Mouse (Mus musculus) lung, embryonic 15.5 days (tissue): ENCODE data around the gene Zfp747. TPM values are rescaled to one million over a fixed set of nuclear protein-coding genes. Genes with fewer than 3 reads are reported as not detected.
"Not testable (repeated sequence)": the region's sequence is repeated elsewhere in the genome, so short reads cannot be mapped to it uniquely, and the experiment has no call there.

ENCODE experiments used
- ATAC-seq: fragments of 200-750 bp; cut with Nextera tagmentation; 2 replicates; pipeline ENCODE4 v1.8.0; 2017; ENCODE audit warnings: moderate number of reproducible peaks, borderline replicate concordance; ENCODE audit not compliant: low FRiP score, low TSS enrichment; ENCODE audit errors: extremely low read depth
- H3K27ac ChIP-seq: fragments of 300-500 bp; sonication (generic); 2 replicates; pipeline ENCODE4 v1.5.1; 2015; ENCODE audit warnings: moderate library complexity, mild to moderate bottlenecking, inconsistent platforms
- H3K27me3 ChIP-seq: fragments of 300-500 bp; sonication (generic); 2 replicates; pipeline ENCODE4 v1.6.1; 2015; ENCODE audit warnings: inconsistent platforms
- H3K36me3 ChIP-seq: fragments of 300-500 bp; sonication (generic); 2 replicates; pipeline ENCODE4 v1.6.1; 2015; ENCODE audit warnings: inconsistent platforms
- H3K4me1 ChIP-seq: fragments of 300-500 bp; sonication (generic); 2 replicates; pipeline ENCODE4 v1.6.1; 2015; ENCODE audit warnings: inconsistent platforms
- H3K4me2 ChIP-seq: fragments of 300-500 bp; sonication (generic); 2 replicates; pipeline ENCODE4 v1.6.1; 2015; ENCODE audit warnings: inconsistent platforms, mild to moderate bottlenecking, moderate library complexity
- H3K4me3 ChIP-seq: fragments of 300-500 bp; sonication (generic); 2 replicates; pipeline ENCODE4 v1.5.1; 2015; ENCODE audit warnings: mild to moderate bottlenecking, inconsistent platforms
- H3K9ac ChIP-seq: fragments of 300-500 bp; sonication (generic); 2 replicates; pipeline ENCODE4 v1.6.1; 2015; ENCODE audit warnings: inconsistent platforms
- H3K9me3 ChIP-seq: fragments of 300-500 bp; sonication (generic); 2 replicates; pipeline ENCODE4 v1.6.1; 2016; ENCODE audit warnings: inconsistent platforms
- WGBS: fragments of 180-500 bp; shearing (Covaris S2); methylation state at CpG from one replicate; pipeline ENCODE4 v1.1.7; 2015; 5-methylcytosine and 5-hydroxymethylcytosine counted together
- polyA plus RNA-seq: library from polyadenylated mRNA; unstranded; fragments of >200 nt; fragmentation: Nextera tagmentation; extraction: Ambion mirVana; gene quantifications from 2 replicates; pipeline ENCODE4 v1.2.1, GENCODE M21; 2015

Zfp747 gene
- polyA plus RNA-seq, 1 experiment from 2014 or later, result 9.5 TPM

DNA sequence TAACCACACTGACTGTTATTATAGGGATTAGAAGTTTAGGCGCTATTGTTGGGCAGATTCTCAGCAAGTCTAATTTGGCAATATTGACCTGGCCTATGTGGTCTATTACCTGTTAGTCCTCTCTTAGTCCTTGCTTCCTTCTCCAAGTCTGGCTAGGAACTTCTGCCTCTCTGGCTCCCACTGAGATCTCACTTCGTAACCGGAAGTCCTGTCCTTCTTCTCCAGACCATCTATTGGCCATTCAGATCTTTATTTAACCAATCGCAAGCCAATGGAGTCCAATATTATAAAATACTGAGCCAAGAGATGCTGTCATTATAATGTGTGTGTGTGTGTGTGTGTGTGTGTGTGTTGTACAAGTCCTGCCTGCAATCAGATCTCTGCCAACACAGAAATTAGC is 11.7 kb downstream of the Zfp747 start:
- Histone ChIP-seq H3K36me3 (no peaks in the 10 kb centered on the region), H3K9me3 (no peaks in the 10 kb centered on the region), H3K4me1 (peaks cover 8% of the 10 kb centered on the region; the same call in 1 of the 2 replicates), H3K4me3 (peak overlapping the region; percentile 35), H3K27me3 (peaks cover 20% of the 10 kb centered on the region), H3K4me2 (peak overlapping the region; percentile 68), H3K27ac (no peak overlapping the region), H3K9ac (peak overlapping the region; percentile 33; the same call in 1 of the 2 replicates)
- no peak for ATAC-seq
- WGBS, result 61% methylated on average over 4 of the region's 4 CpGs

- Histone ChIP-seq H3K9me3 (no peaks in the 10 kb centered on the region), H3K4me1 (peaks cover 8% of the 10 kb centered on the region; the same call in 1 of the 2 replicates), H3K9ac (peak overlapping the region; percentile 33), H3K36me3 (no peaks in the 10 kb centered on the region), H3K4me3 (peak overlapping the region; percentile 35), H3K27ac (no peak overlapping the region), H3K4me2 (peak overlapping the region; percentile 68), H3K27me3 (peaks cover 20% of the 10 kb centered on the region)
- peak; percentile 29; the same call in 1 of the 2 replicates for ATAC-seq
- 2% methylated on average over 24 of the region's 24 CpGs for WGBS
Observed at GRCm38 (mm10) chr7:127363475-127363921, 12.4 kb downstream of the Zfp747 start.

GRCm38 (mm10) chr7:127362418-127362817 is 13.4 kb downstream of the Zfp747 start:
- Histone ChIP-seq H3K4me3 (peak overlapping the region; percentile 21), H3K27me3 (peaks cover 20% of the 10 kb centered on the region), H3K4me2 (peak overlapping the region; percentile 49)
- H3K4me1 ChIP-seq, H3K9ac ChIP-seq, H3K36me3 ChIP-seq, H3K9me3 ChIP-seq, ATAC-seq, H3K27ac ChIP-seq: not testable (repeated sequence)
- WGBS, result 22% methylated on average over 13 of the region's 13 CpGs

DNA sequence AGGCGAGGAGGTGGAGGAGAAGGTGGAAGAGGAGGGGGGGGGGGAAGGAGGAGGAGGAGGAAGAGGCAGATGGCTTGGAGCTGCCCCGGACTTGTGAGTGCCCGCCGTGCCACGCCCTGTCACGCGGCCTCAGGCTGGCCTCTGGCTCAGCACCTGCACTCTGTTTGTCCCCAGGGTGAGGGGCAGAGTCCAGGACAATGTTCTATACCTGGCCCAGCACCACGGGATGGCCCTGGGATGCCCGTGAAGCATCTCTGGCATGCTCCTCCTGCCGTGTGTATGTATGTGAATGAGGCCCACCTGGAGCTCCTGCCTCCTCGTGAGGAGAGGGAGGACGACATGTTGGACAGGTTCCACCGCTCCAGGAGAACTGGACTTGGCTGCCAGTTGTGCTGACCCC is 14.4 kb downstream of the Zfp747 start:
- no peaks in the 10 kb centered on the region for H3K36me3 ChIP-seq
- no peak overlapping the region for H3K27ac ChIP-seq
- WGBS, result 43% methylated on average over 13 of the region's 13 CpGs
- no peak overlapping the region for H3K4me3 ChIP-seq
- H3K4me1 ChIP-seq, result peaks cover 8% of the 10 kb centered on the region; the same call in 1 of the 2 replicates
- no peaks in the 10 kb centered on the region for H3K9me3 ChIP-seq
- no peak overlapping the region for H3K4me2 ChIP-seq
- peaks cover 20% of the 10 kb centered on the region for H3K27me3 ChIP-seq
- H3K9ac ChIP-seq, result no peak overlapping the region
- peak; percentile 49 for ATAC-seq

GRCm38 (mm10) chr7:127360265-127360664 is 15.6 kb downstream of the Zfp747 start:
- 51% methylated on average over 4 of the region's 4 CpGs for WGBS
- H3K4me1 ChIP-seq, result peaks cover 8% of the 10 kb centered on the region; the same call in 1 of the 2 replicates
- no peak overlapping the region for H3K4me2 ChIP-seq
- H3K27me3 ChIP-seq, result peaks cover 20% of the 10 kb centered on the region
- H3K9me3 ChIP-seq, result no peaks in the 10 kb centered on the region
- no peak overlapping the region for H3K4me3 ChIP-seq
- no peak for ATAC-seq
- no peak overlapping the region for H3K9ac ChIP-seq
- H3K27ac ChIP-seq, result no peak overlapping the region
- H3K36me3 ChIP-seq, result no peaks in the 10 kb centered on the region

DNA sequence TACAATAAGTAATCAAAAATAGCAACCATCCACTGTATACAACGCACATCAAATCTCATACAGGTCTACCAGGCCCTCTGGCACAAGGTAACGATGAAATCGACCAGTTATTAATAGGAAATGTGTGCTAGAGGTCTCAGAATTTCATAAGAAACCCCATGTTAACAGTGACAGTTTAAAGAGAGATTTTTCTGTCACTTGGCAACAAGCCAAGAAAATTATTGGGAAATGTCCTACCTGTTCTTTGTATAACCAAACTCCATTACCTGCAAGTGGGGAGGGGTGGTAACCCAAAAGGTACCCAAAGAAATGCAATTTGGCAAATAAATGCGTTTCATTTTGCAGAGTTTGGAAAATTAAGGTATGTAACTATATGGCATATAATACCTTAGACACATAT is 17.4 kb downstream of the Zfp747 start:
- peaks cover 12% of the 10 kb centered on the region for H3K27me3 ChIP-seq
- peaks cover 3% of the 10 kb centered on the region; the same call in 1 of the 2 replicates for H3K4me1 ChIP-seq
- no peak overlapping the region for H3K27ac ChIP-seq
- H3K4me3 ChIP-seq, result no peak overlapping the region
- H3K36me3 ChIP-seq, result no peaks in the 10 kb centered on the region
- no peak overlapping the region for H3K9ac ChIP-seq
- no peaks in the 10 kb centered on the region for H3K9me3 ChIP-seq
- no peak for ATAC-seq
- H3K4me2 ChIP-seq, result no peak overlapping the region
- 59% methylated on average over 4 of the region's 4 CpGs for WGBS

GRCm38 (mm10) chr7:127357871-127358270 is 18.0 kb downstream of the Zfp747 start:
- Histone ChIP-seq H3K4me2 (no peak overlapping the region), H3K36me3 (no peaks in the 10 kb centered on the region), H3K4me3 (no peak overlapping the region), H3K27me3 (peaks cover 9% of the 10 kb centered on the region; the same call in 1 of the 2 replicates), H3K27ac (no peak overlapping the region), H3K9ac (no peak overlapping the region), H3K9me3 (no peaks in the 10 kb centered on the region), H3K4me1 (no peaks in the 10 kb centered on the region)
- ATAC-seq, result no peak
- 70% methylated on average over 2 of the region's 2 CpGs for WGBS

- Histone ChIP-seq H3K4me3 (no peak overlapping the region), H3K9me3 (no peaks in the 10 kb centered on the region), H3K4me2 (no peak overlapping the region), H3K9ac (no peak overlapping the region), H3K4me1 (no peaks in the 10 kb centered on the region), H3K36me3 (no peaks in the 10 kb centered on the region), H3K27ac (no peak overlapping the region), H3K27me3 (peaks cover 1% of the 10 kb centered on the region; the same call in 1 of the 2 replicates)
- no peak for ATAC-seq
- WGBS, result 61% methylated on average over 3 of the region's 3 CpGs
Observed at GRCm38 (mm10) chr7:127355796-127356195, 20.1 kb downstream of the Zfp747 start.

GRCm38 (mm10) chr7:127351230-127352004 is 24.4 kb downstream of the Zfp747 start:
- WGBS, result 76% methylated on average over 5 of the region's 5 CpGs
- Histone ChIP-seq H3K27ac (no peak overlapping the region), H3K27me3 (no peaks in the 10 kb centered on the region), H3K36me3 (no peaks in the 10 kb centered on the region), H3K4me1 (peaks cover 7% of the 10 kb centered on the region), H3K9ac (no peak overlapping the region), H3K4me2 (no peak overlapping the region), H3K4me3 (no peak overlapping the region), H3K9me3 (no peaks in the 10 kb centered on the region)
- no peak for ATAC-seq

DNA sequence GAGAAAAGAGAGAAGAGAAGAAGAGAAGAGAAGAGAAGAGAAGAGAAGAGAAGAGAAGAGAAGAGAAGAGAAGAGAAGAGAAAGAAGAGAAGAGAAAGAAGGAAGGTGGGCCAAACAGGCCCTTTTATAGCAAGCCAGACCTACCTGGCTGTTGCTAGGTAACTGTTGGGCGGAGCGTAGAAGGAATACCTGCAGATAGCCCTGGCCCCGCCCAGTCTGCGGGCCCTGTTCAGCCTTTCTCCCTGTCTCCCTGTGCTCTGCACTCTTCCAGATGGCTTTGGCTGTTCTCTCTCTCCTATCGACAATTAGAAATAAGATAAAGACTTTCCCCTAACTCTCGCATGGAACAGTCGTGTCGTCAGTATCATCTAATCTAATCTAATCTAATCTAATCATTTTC is 29.2 kb downstream of the Zfp747 start:
- WGBS, result 15% methylated on average over 8 of the region's 8 CpGs
- H3K9me3 ChIP-seq, result no peaks in the 10 kb centered on the region
- peak overlapping the region; percentile 97 for H3K4me3 ChIP-seq
- peak overlapping the region; percentile 82 for H3K4me2 ChIP-seq
- H3K27me3 ChIP-seq, result no peaks in the 10 kb centered on the region
- peaks cover 25% of the 10 kb centered on the region for H3K4me1 ChIP-seq
- H3K9ac ChIP-seq, result peak overlapping the region; percentile 98; the same call in 1 of the 2 replicates
- H3K27ac ChIP-seq, result peak overlapping the region; percentile 97
- H3K36me3 ChIP-seq, result peaks cover 20% of the 10 kb centered on the region
- no peak for ATAC-seq

GRCm38 (mm10) chr7:127345512-127346325 is 30.1 kb downstream of the Zfp747 start, which contains the start of gene Zfp768:
Gene Zfp768, minus strand, starts transcription at chr7:127345589.
- H3K4me3 ChIP-seq, result peak within 1 kb of the TSS; percentile 97
- H3K27ac ChIP-seq, result peak within 1 kb of the TSS; percentile 97
- H3K4me2 ChIP-seq, result peak within 1 kb of the TSS; percentile 82
- peaks cover 25% of the 10 kb centered on the region for H3K4me1 ChIP-seq
- WGBS, result under 1% methylated on average over 75 of the region's 76 CpGs
- no peaks in the 10 kb centered on the region for H3K27me3 ChIP-seq
- peak; percentile 91 for ATAC-seq
- H3K9ac ChIP-seq, result peak within 1 kb of the TSS; percentile 98
- no peaks in the 10 kb centered on the region for H3K9me3 ChIP-seq
- peaks cover 26% of the 10 kb centered on the region for H3K36me3 ChIP-seq
